Mouse (Mus musculus): ENCODE measurements around the gene Park7.

DNA sequence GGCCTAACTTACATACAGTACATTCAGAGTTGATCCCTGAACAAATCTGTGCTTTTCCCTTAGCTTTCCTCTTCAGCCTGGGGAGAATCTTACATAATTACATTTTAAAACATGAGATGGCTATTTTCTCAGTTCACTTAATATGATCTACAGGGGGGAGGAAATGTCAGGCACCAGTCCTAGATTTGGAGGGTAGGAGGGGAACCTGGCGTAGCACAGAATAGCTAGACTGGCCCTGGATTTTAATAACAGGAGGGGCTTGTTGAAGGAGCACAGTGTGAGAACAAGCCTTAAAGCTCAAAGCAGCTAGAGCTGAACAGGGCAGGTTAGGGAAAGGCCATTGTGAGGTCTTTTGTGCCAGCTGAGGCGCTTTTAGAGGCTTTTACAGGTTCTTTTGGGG, 53.1 kb downstream of the Park7 start:
- TF ChIP-seq CTCF (IDR thresholded peaks at IDR 0.05 in 2 of 3, conservative IDR thresholded peaks at IDR 0.05 in 1 of 3; ENCODE audit: control insufficient read depth in 1 of 3, insufficient read depth in 1 of 3, low read depth in 2 of 3, low read length in 3 of 3, poor library complexity in 1 of 3, severe bottlenecking in 1 of 3) (no peak), ZC3H11A (IDR thresholded peaks at IDR 0.05; ENCODE audit: low read depth, low read length) (no peak), EP300 (IDR thresholded peaks at IDR 0.05; ENCODE audit: low read depth in 1 of 2, low read length in 2 of 2) (no peak), SIN3A (IDR thresholded peaks at IDR 0.05; ENCODE audit: low read length) (no peak), E2F4 (IDR thresholded peaks at IDR 0.05; ENCODE audit: borderline replicate concordance, low read depth, low read length) (no peak), ZKSCAN1 (IDR thresholded peaks at IDR 0.05; ENCODE audit: low read depth, low read length) (no peak), MYB (IDR thresholded peaks at IDR 0.05; ENCODE audit: low read depth, low read length) (no peak), POLR2A (IDR thresholded peaks at IDR 0.05; ENCODE audit: control insufficient read depth in 1 of 2, insufficient read depth in 1 of 2, low read depth in 1 of 2, low read length in 2 of 2, poor library complexity in 1 of 2) (no peak), RCOR1 (IDR thresholded peaks at IDR 0.05; ENCODE audit: low read depth, low read length) (no peak), MAX (IDR thresholded peaks at IDR 0.05; ENCODE audit: low read length) (no peak), BHLHE40 (IDR thresholded peaks at IDR 0.05; ENCODE audit: borderline replicate concordance, low read depth, low read length) (no peak), ELF1 (IDR thresholded peaks at IDR 0.05; ENCODE audit: low read depth, low read length) (no peak)
